Mouse (Mus musculus): ENCODE results near the gene Kat2b.

- TF ChIP-seq CTCF (IDR thresholded peaks at IDR 0.05) (no peak), EP300 (IDR thresholded peaks at IDR 0.05) (no peak)
Observed at GRCm38 (mm10) chr17:53542536-53542935, 24.1 kb upstream of the Kat2b start.

Data from lung, postnatal 0 days (tissue).